Mouse (Mus musculus) right cerebral cortex, postnatal 14 days (tissue): Measurements from ENCODE around the gene Myadml2.

Source experiments
- DNase-seq: peaks from one replicate; pipeline ENCODE4 v3.0.0; 2022

Myadml2 gene

GRCm38 (mm10) chr11:120629341-120629730 is 18.6 kb downstream of the Myadml2 start:
- no peak for DNase-seq

- no peak for DNase-seq
These were observed 19.2 kb downstream of the Myadml2 start for GRCm38 (mm10) chr11:120628601-120629340.

GRCm38 (mm10) chr11:120627468-120628300 is 20.3 kb downstream of the Myadml2 start:
- no peak for DNase-seq

GRCm38 (mm10) chr11:120626785-120627467 is 21.0 kb downstream of the Myadml2 start:
- DNase-seq = no peak

GRCm38 (mm10) chr11:120625152-120625775 is 22.7 kb downstream of the Myadml2 start, which contains the start of gene Sirt7:
Sirt7 (minus strand) TSS chr11:120625240.
- no peak for DNase-seq

- DNase-seq = peak; percentile 85
These were observed 23.3 kb downstream of the Myadml2 start for GRCm38 (mm10) chr11:120624680-120625111.

- peak; percentile 71 for DNase-seq
These were observed 23.8 kb downstream of the Myadml2 start for GRCm38 (mm10) chr11:120623961-120624679.

GRCm38 (mm10) chr11:120622805-120623204 is 25.2 kb downstream of the Myadml2 start:
- DNase-seq = no peak

GRCm38 (mm10) chr11:120620195-120620594 is 27.8 kb downstream of the Myadml2 start:
- DNase-seq = no peak

GRCm38 (mm10) chr11:120618619-120619535 is 29.1 kb downstream of the Myadml2 start:
- DNase-seq = no peak

GRCm38 (mm10) chr11:120617519-120618112 is 30.3 kb downstream of the Myadml2 start, which contains the start of gene Pcyt2:
Pcyt2 (minus strand) TSS chr11:120617936.
- peak; percentile 91 for DNase-seq

GRCm38 (mm10) chr11:120616617-120617294 is 31.2 kb downstream of the Myadml2 start:
- DNase-seq = no peak

GRCm38 (mm10) chr11:120615606-120616203 is 32.3 kb downstream of the Myadml2 start:
- DNase-seq = no peak

- DNase-seq = no peak
These were observed 32.8 kb downstream of the Myadml2 start for GRCm38 (mm10) chr11:120615167-120615566.

- no peak for DNase-seq
These were observed 34.0 kb downstream of the Myadml2 start for GRCm38 (mm10) chr11:120613976-120614375.

GRCm38 (mm10) chr11:120613481-120613972 is 34.4 kb downstream of the Myadml2 start:
- DNase-seq = no peak

- peak; percentile 71 for DNase-seq
These were observed 35.2 kb downstream of the Myadml2 start for GRCm38 (mm10) chr11:120612763-120613162.

GRCm38 (mm10) chr11:120610477-120611046 is 37.4 kb downstream of the Myadml2 start:
- DNase-seq = no peak

- no peak for DNase-seq
These were observed 38.7 kb downstream of the Myadml2 start for GRCm38 (mm10) chr11:120609250-120609649.
